Comparison of ENCODE assay signal across 17 mouse cellular contexts in genomic region chr19:36700937-36701336, GRCm38 (mm10). TPM values are rescaled to one million over a fixed set of nuclear protein-coding genes. Genes with fewer than 3 reads are reported as not detected.
DNase-seq lines count a peak whose midpoint lies in the region; ATAC-seq lines count a peak whose summit lies in the region.
"Had no signal": no experiment of that assay in that cellular context is flagged by ENCODE, and none has a peak within 500 bp of the region (broad histone marks: within the 10 kb centered on the region; RNA-seq: fewer than 3 reads in every experiment).

No protein-coding gene starts in this region.

- peaks cover 52% of the 10 kb centered on the region for H3K4me1 ChIP-seq in heart, embryonic 15.5 days (replicated peaks)
- peaks cover 69% of the 10 kb centered on the region for H3K4me1 ChIP-seq in lung, embryonic 15.5 days
- peaks cover 43% of the 10 kb centered on the region for H3K4me1 ChIP-seq in limb, embryonic 15.5 days

- H3K27me3 ChIP-seq in heart, embryonic 15.5 days: no peaks in the 10 kb centered on the region
- no peaks in the 10 kb centered on the region for H3K27me3 ChIP-seq in lung, embryonic 15.5 days
- no peaks in the 10 kb centered on the region for H3K27me3 ChIP-seq in limb, embryonic 15.5 days
- H3K27me3 ChIP-seq: forebrain, embryonic 15.5 days; neural tube, embryonic 13.5 days had no signal

- H3K4me2 ChIP-seq in heart, embryonic 15.5 days: no peak overlapping the region
- H3K4me2 ChIP-seq in lung, embryonic 15.5 days: peak overlapping the region; percentile 5; the same call in 1 of the 2 replicates
- H3K4me2 ChIP-seq in limb, embryonic 15.5 days: no peak overlapping the region
- H3K4me2 ChIP-seq: forebrain, embryonic 15.5 days; neural tube, embryonic 13.5 days had no signal

- ATAC-seq in heart, embryonic 15.5 days (replicated peaks; ENCODE audit: insufficient number of reproducible peaks, insufficient read depth, low FRiP score, low read depth): no peak
- no peak for ATAC-seq in lung, embryonic 15.5 days (ENCODE audit: borderline replicate concordance, extremely low read depth, low FRiP score, low TSS enrichment)
- ATAC-seq in limb, embryonic 15.5 days (ENCODE audit: insufficient number of reproducible peaks, low FRiP score, low TSS enrichment, low read depth): no peak
- ATAC-seq: CD4-positive, CD25-positive, alpha-beta regulatory T cell, adult 4 months; forebrain, embryonic 15.5 days; inflammation-experienced regulatory T-cells, adult 6 months had no signal

- no peak overlapping the region for H3K4me3 ChIP-seq in heart, embryonic 15.5 days
- no peak overlapping the region for H3K4me3 ChIP-seq in lung, embryonic 15.5 days
- H3K4me3 ChIP-seq in limb, embryonic 15.5 days: no peak overlapping the region
- H3K4me3 ChIP-seq: forebrain, embryonic 15.5 days; hindbrain, embryonic 10.5 days; neural tube, embryonic 13.5 days had no signal

- H3K36me3 ChIP-seq in heart, embryonic 15.5 days: no peaks in the 10 kb centered on the region
- H3K36me3 ChIP-seq in lung, embryonic 15.5 days: no peaks in the 10 kb centered on the region
- no peaks in the 10 kb centered on the region for H3K36me3 ChIP-seq in limb, embryonic 15.5 days
- H3K36me3 ChIP-seq: forebrain, embryonic 15.5 days; G1E; hindbrain, embryonic 10.5 days; neural tube, embryonic 13.5 days had no signal

- peak overlapping the region; percentile 48 for H3K27ac ChIP-seq in heart, embryonic 15.5 days
- H3K27ac ChIP-seq in lung, embryonic 15.5 days: peak overlapping the region; percentile 89
- peak overlapping the region; percentile 58 for H3K27ac ChIP-seq in limb, embryonic 15.5 days
- H3K27ac ChIP-seq: forebrain, embryonic 15.5 days; hindbrain, embryonic 10.5 days; neural tube, embryonic 13.5 days had no signal

- WGBS in heart, embryonic 15.5 days: 66% methylated on average over 4 of the region's 4 CpGs
- 52% methylated on average over 4 of the region's 4 CpGs for WGBS in lung, embryonic 15.5 days
- WGBS in limb, embryonic 15.5 days: 64% methylated on average over 4 of the region's 4 CpGs

- DNase-seq in cerebellum, postnatal 10 days: peak; percentile 17 to 21
- DNase-seq in cerebellum, adult 9-11 months: no peak
- DNase-seq in heart, adult 9 months (ENCODE audit: low spot score in 2 of 2): no peak
- no peak for DNase-seq in lung, postnatal 14 days
- no peak for DNase-seq in thymus, postnatal 36 days
- DNase-seq: cerebellum, adult 9-10 months; embryo, embryonic 11 days; lung, adult 2 months had no signal

- no peaks in the 10 kb centered on the region for H3K9me3 ChIP-seq in heart, embryonic 15.5 days (replicated peaks)
- H3K9me3 ChIP-seq in lung, embryonic 15.5 days: no peaks in the 10 kb centered on the region
- H3K9me3 ChIP-seq in limb, embryonic 15.5 days: no peaks in the 10 kb centered on the region
- H3K9me3 ChIP-seq: G1E had no signal

- no peak overlapping the region for H3K9ac ChIP-seq in heart, embryonic 15.5 days
- H3K9ac ChIP-seq in lung, embryonic 15.5 days: no peak overlapping the region
- H3K9ac ChIP-seq in limb, embryonic 15.5 days: no peak overlapping the region
- H3K9ac ChIP-seq: forebrain, embryonic 15.5 days; neural tube, embryonic 13.5 days had no signal

RNA-seq across cellular contexts. Expression of gene Ppp1r3c, which starts 35.5 kb away (rescaled TPM):
- polyA plus RNA-seq in heart, embryonic 15.5 days (2015; fragmentation: Nextera tagmentation; extraction: Ambion mirVana): 82.2 and 93.0 TPM in 2 replicates
- 83.4 and 84.3 TPM in 2 replicates for polyA plus RNA-seq in lung, embryonic 15.5 days (2015; fragmentation: Nextera tagmentation; extraction: Ambion mirVana)
- 20.6 and 21.4 TPM in 2 replicates for polyA plus RNA-seq in limb, embryonic 15.5 days (2015; fragmentation: Nextera tagmentation; extraction: Ambion mirVana)
- polyA plus RNA-seq: CD4-positive, CD25-positive, alpha-beta regulatory T cell, adult 4 months; G1E; inflammation-experienced regulatory T-cells, adult 6 months had no signal

Comparison
In these comparisons a context has a peak if more than half of its experiments do, and no peak if none do; other contexts are left out.
1. DNase-seq: peak in cerebellum, postnatal 10 days (2 of 2); none in cerebellum, adult 9-11 months (single experiment), heart, adult 9 months (0 of 2), lung, postnatal 14 days (single experiment) and thymus, postnatal 36 days (0 of 2).
2. Peak in every context shown above with its lines, with median percentiles within 50 percentile points of each other: H3K27ac ChIP-seq.